Mouse (Mus musculus): ENCODE data around the gene Cnpy4. TPM values are rescaled to one million over a fixed set of nuclear protein-coding genes. Genes with fewer than 3 reads are reported as not detected.

Gene Cnpy4
- polyA plus RNA-seq, 1 experiment from 2014 or later, result 22.7 TPM

DNA sequence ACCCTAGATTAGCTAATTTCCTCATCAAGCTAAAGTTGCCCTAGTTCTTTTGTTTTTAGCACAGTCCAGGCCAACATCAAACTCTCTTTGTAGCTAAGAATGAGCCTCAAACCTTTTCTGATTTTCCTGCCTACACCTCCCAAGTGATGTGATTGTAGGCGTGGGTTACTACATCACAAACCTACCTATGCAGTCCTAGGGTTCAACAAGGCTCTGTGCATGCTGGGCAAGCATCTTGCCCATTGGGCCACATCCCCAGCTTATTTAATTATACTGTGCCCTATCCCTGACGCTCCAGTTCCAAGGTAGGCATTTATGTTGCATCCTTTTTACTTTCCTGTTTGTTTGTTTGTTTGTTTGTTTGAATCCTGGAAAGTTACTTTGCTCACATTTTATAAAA, 38.4 kb downstream of the Cnpy4 start, which contains the start of gene Nxpe5:
Gene Nxpe5 (plus strand): TSS at position 199 of the 400 bp plus-strand sequence.
- 64% methylated on average over 2 of the region's 2 CpGs for WGBS
- H3K4me1 ChIP-seq (ENCODE audit: control insufficient read depth, insufficient read depth, low read length), result no peaks in the 10 kb centered on the region
- ATAC-seq (ENCODE audit: low read depth), result no peak

DNA sequence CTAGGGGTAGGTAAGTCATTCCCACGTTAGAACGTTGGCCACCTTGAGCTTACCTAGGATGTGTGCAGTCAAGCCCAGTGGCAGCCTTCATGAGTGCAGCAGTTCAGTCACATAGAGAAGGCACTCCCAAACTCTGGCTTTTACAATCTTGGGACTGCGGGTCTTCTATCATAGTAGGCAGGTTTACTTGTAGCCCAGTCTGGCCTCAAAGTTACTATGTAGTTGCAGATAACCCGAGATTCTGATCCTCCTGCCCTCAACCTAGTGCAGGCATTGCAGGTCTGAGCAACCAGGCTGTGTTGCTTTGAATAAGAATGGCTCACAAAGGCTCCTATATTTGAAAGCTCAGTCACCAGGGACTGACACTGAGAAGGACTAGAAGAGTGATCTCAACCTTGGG, 39.2 kb downstream of the Cnpy4 start:
- no peaks in the 10 kb centered on the region for H3K36me3 ChIP-seq (ENCODE audit: control insufficient read depth, insufficient read depth, low read length)
- no peaks in the 10 kb centered on the region for H3K4me1 ChIP-seq (ENCODE audit: control insufficient read depth, insufficient read depth, low read length)
- no peak overlapping the region for H3K4me2 ChIP-seq (ENCODE audit: low read depth, low read length)
- no peak for ATAC-seq (ENCODE audit: low read depth)
- whole genome bisulfite sequencing, result 84% methylated on average over 4 of the region's 4 CpGs
- H3K27me3 ChIP-seq (ENCODE audit: control insufficient read depth, insufficient read depth, low read length), result no peaks in the 10 kb centered on the region
- H3K9ac ChIP-seq (replicated peaks; ENCODE audit: low read depth, low read length), result no peak overlapping the region
- no peaks in the 10 kb centered on the region for H3K9me3 ChIP-seq (ENCODE audit: control insufficient read depth, low read length)
- H3K27ac ChIP-seq (ENCODE audit: low read depth, low read length), result no peak overlapping the region
- H3K4me3 ChIP-seq (ENCODE audit: low read depth, low read length), result no peak overlapping the region

More for the DNA sequence above, 38.4 kb downstream of the Cnpy4 start, which contains the start of gene Nxpe5:
- Histone ChIP-seq H3K27ac (ENCODE audit: low read depth, low read length) (no peak within 1 kb of the TSS), H3K4me2 (ENCODE audit: low read depth, low read length) (no peak within 1 kb of the TSS), H3K27me3 (ENCODE audit: control insufficient read depth, insufficient read depth, low read length) (no peaks in the 10 kb centered on the region), H3K36me3 (ENCODE audit: control insufficient read depth, insufficient read depth, low read length) (no peaks in the 10 kb centered on the region), H3K4me3 (ENCODE audit: low read depth, low read length) (no peak within 1 kb of the TSS), H3K9ac (replicated peaks; ENCODE audit: low read depth, low read length) (no peak within 1 kb of the TSS), H3K9me3 (ENCODE audit: control insufficient read depth, low read length) (no peaks in the 10 kb centered on the region)

DNA sequence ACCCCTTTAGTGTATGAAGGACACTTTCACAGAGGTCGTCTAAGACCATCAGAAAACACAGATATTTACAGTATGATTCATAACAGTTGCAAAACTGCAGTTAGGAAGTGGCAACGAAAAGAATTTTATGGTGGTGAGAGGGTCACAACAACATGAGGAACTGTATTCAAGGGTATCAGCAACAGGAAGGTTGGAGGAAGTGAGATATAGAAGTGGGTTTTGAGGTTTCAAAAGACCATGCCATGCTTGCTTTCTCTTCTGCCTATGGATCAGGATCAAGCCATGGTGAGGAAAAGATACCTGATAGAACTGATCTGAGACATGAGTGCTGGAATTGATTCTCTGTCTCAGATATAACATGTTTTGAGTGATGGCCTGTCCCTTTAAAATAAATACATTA, 40.1 kb downstream of the Cnpy4 start:
- Histone ChIP-seq H3K4me1 (ENCODE audit: control insufficient read depth, insufficient read depth, low read length) (no peaks in the 10 kb centered on the region), H3K27ac (ENCODE audit: low read depth, low read length) (no peak overlapping the region), H3K9ac (replicated peaks; ENCODE audit: low read depth, low read length) (no peak overlapping the region), H3K36me3 (ENCODE audit: control insufficient read depth, insufficient read depth, low read length) (no peaks in the 10 kb centered on the region), H3K4me2 (ENCODE audit: low read depth, low read length) (no peak overlapping the region), H3K4me3 (ENCODE audit: low read depth, low read length) (no peak overlapping the region), H3K9me3 (ENCODE audit: control insufficient read depth, low read length) (no peaks in the 10 kb centered on the region), H3K27me3 (ENCODE audit: control insufficient read depth, insufficient read depth, low read length) (no peaks in the 10 kb centered on the region)
- ATAC-seq (ENCODE audit: low read depth), result no peak
- 79% methylated on average over 2 of the region's 2 CpGs for WGBS

DNA sequence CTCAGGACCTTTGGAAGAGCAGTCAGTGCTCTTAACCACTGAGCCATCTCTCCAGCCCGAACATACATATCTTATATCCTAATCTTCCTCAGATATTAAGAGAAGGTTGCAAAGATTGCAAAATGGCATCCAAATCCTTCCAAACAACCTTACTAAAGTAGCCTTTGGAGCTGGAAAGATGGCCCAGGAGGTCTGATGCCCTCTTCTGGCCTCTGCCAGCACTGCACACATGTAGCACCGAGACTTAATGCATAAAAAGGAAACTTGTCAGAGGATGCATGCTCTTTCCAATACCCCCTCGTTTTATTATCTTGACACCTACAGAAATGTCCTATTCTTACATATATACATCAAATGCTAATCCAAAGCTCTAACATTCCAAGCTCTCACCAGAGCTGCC, 40.7 kb downstream of the Cnpy4 start:
- no peak for ATAC-seq (ENCODE audit: low read depth)
- H3K27ac ChIP-seq (ENCODE audit: low read depth, low read length), result no peak overlapping the region
- no peaks in the 10 kb centered on the region for H3K9me3 ChIP-seq (ENCODE audit: control insufficient read depth, low read length)
- H3K36me3 ChIP-seq (ENCODE audit: control insufficient read depth, insufficient read depth, low read length), result no peaks in the 10 kb centered on the region
- 64% methylated on average over 3 of the region's 3 CpGs for WGBS
- no peak overlapping the region for H3K4me3 ChIP-seq (ENCODE audit: low read depth, low read length)
- no peak overlapping the region for H3K4me2 ChIP-seq (ENCODE audit: low read depth, low read length)
- no peaks in the 10 kb centered on the region for H3K4me1 ChIP-seq (ENCODE audit: control insufficient read depth, insufficient read depth, low read length)
- no peak overlapping the region for H3K9ac ChIP-seq (replicated peaks; ENCODE audit: low read depth, low read length)
- H3K27me3 ChIP-seq (ENCODE audit: control insufficient read depth, insufficient read depth, low read length), result no peaks in the 10 kb centered on the region

DNA sequence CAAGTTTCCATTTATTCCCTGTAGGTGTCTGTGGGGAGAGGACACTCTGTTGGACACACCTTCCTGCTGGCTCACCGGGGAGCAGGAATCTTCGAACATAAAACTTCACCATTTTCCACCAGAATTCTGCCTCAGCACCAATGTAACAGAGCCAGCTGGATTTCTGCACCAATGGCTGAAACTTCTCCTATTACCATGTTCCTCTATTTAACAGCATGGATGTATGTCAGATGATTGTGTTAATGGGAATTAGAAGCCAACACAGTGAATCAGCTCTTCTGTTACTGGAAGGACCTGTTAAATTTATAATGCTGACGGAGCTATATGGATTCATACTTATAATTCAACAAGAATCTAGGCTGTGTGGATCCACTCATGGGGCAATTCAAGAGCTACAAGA, 42.2 kb downstream of the Cnpy4 start:
- no peaks in the 10 kb centered on the region for H3K36me3 ChIP-seq (ENCODE audit: control insufficient read depth, insufficient read depth, low read length)
- no peaks in the 10 kb centered on the region for H3K4me1 ChIP-seq (ENCODE audit: control insufficient read depth, insufficient read depth, low read length)
- H3K4me3 ChIP-seq (ENCODE audit: low read depth, low read length), result no peak overlapping the region
- ATAC-seq (ENCODE audit: low read depth), result no peak
- no peaks in the 10 kb centered on the region for H3K9me3 ChIP-seq (ENCODE audit: control insufficient read depth, low read length)
- H3K27me3 ChIP-seq (ENCODE audit: control insufficient read depth, insufficient read depth, low read length), result no peaks in the 10 kb centered on the region
- no peak overlapping the region for H3K9ac ChIP-seq (replicated peaks; ENCODE audit: low read depth, low read length)
- no peak overlapping the region for H3K27ac ChIP-seq (ENCODE audit: low read depth, low read length)
- no peak overlapping the region for H3K4me2 ChIP-seq (ENCODE audit: low read depth, low read length)
- 91% methylated on average over 3 of the region's 3 CpGs for WGBS

DNA sequence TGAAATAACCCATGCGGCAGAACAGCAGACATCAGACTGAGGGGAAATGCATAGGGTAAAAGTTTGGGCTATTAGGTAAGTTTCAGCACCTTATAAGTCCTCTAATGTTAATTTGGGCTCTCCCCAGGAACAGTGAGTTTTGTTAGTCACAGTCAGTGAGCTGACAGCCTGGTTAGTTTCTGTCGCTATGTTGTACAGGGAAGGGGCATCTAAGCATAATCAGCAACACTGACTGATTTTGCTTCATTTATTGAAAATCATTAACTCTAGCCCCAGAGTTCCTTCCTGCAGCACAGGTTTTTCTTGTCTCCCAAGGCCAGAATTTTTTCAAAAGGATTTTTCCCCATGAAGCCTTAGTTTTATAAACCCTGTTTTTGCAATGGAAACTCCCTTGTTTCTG, 46.5 kb downstream of the Cnpy4 start:
- Histone ChIP-seq H3K27ac (ENCODE audit: low read depth, low read length) (no peak overlapping the region), H3K9ac (replicated peaks; ENCODE audit: low read depth, low read length) (no peak overlapping the region), H3K4me2 (ENCODE audit: low read depth, low read length) (no peak overlapping the region), H3K4me3 (ENCODE audit: low read depth, low read length) (no peak overlapping the region), H3K4me1 (ENCODE audit: control insufficient read depth, insufficient read depth, low read length) (no peaks in the 10 kb centered on the region), H3K27me3 (ENCODE audit: control insufficient read depth, insufficient read depth, low read length) (no peaks in the 10 kb centered on the region), H3K9me3 (ENCODE audit: control insufficient read depth, low read length) (no peaks in the 10 kb centered on the region), H3K36me3 (ENCODE audit: control insufficient read depth, insufficient read depth, low read length) (no peaks in the 10 kb centered on the region)
- ATAC-seq (ENCODE audit: low read depth), result no peak
- WGBS, result 90% methylated on average over 2 of the region's 2 CpGs

DNA sequence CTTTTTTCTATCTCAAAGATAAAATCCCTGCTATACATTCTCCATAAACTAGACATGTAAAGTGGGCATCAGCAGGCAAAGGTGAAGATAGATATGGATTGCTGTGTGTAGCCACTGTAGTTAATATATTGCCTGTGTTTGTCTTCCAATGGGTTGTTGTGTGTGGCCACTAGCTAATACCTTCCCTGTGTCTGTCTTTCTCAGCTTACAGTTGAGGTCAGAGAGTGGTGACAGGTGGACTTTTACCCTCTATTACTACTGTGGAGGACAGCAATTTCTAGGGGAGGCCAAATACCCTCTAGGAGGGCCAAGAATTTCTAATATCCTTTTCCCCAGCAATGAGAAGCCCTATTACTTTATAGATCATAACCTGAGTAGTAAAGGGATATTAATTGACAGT, 46.9 kb downstream of the Cnpy4 start:
- no peaks in the 10 kb centered on the region for H3K27me3 ChIP-seq (ENCODE audit: control insufficient read depth, insufficient read depth, low read length)
- no peaks in the 10 kb centered on the region for H3K9me3 ChIP-seq (ENCODE audit: control insufficient read depth, low read length)

DNA sequence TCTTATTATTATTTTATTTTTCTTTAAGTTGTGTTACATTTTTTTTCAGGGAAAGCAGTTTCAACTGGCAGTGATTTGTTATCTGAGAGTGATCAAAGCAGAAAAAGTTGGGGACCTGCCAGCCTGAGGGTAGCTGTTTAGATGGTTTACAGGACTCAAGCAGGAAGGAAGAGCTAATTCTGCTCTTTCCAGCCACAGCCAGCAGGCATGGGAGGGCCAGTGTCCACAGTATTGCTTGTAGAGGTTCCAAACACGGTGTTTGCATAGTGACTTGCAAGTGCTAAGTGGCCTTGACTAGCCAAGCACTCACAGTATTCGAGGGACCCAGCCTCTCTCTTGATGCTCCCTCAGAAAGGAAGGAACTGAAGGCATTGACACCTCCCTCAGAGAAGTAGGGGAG, 54.2 kb downstream of the Cnpy4 start:
- no peaks in the 10 kb centered on the region for H3K27me3 ChIP-seq (ENCODE audit: control insufficient read depth, insufficient read depth, low read length)
- ATAC-seq (ENCODE audit: low read depth), result no peak
- no peak overlapping the region for H3K4me2 ChIP-seq (ENCODE audit: low read depth, low read length)
- no peaks in the 10 kb centered on the region for H3K4me1 ChIP-seq (ENCODE audit: control insufficient read depth, insufficient read depth, low read length)
- no peaks in the 10 kb centered on the region for H3K9me3 ChIP-seq (ENCODE audit: control insufficient read depth, low read length)
- H3K4me3 ChIP-seq (ENCODE audit: low read depth, low read length), result no peak overlapping the region
- no peak overlapping the region for H3K9ac ChIP-seq (replicated peaks; ENCODE audit: low read depth, low read length)
- WGBS, result 51% methylated on average over 2 of the region's 2 CpGs
- H3K27ac ChIP-seq (ENCODE audit: low read depth, low read length), result no peak overlapping the region
- no peaks in the 10 kb centered on the region for H3K36me3 ChIP-seq (ENCODE audit: control insufficient read depth, insufficient read depth, low read length)

More for the DNA sequence above, 46.9 kb downstream of the Cnpy4 start:
- Histone ChIP-seq H3K36me3 (ENCODE audit: control insufficient read depth, insufficient read depth, low read length) (no peaks in the 10 kb centered on the region), H3K4me1 (ENCODE audit: control insufficient read depth, insufficient read depth, low read length) (no peaks in the 10 kb centered on the region), H3K27ac (ENCODE audit: low read depth, low read length) (no peak overlapping the region), H3K9ac (replicated peaks; ENCODE audit: low read depth, low read length) (no peak overlapping the region), H3K4me3 (ENCODE audit: low read depth, low read length) (no peak overlapping the region), H3K4me2 (ENCODE audit: low read depth, low read length) (no peak overlapping the region)
- no peak for ATAC-seq (ENCODE audit: low read depth)

All from neural tube, embryonic 14.5 days (tissue).